Mouse (Mus musculus) embryonic stem cell, embryonic (primary cell): ENCODE measurements around the gene Med13l.

Source experiments
- CTCF ChIA-PET, 4 experiments: fragments of 300-600 bp in 2 of 4; fragments of 350-600 bp in 2 of 4; sonication (Branson Sonifier 250); formaldehyde crosslinking; loops; one replicate each; lab custom pipeline; 2022; ENCODE audit warnings: inconsistent platforms in 2 of 4; lab: Charles Lee
- POLR2A ChIA-PET, 4 experiments: fragments of 300-600 bp in 2 of 4; fragments of 350-600 bp in 2 of 4; sonication (Branson Sonifier 250); formaldehyde crosslinking; loops; one replicate each; lab custom pipeline; 2022; ENCODE audit warnings: antibody characterized with exemption in 4 of 4, inconsistent platforms in 1 of 4; lab: Charles Lee

The Med13l gene

DNA sequence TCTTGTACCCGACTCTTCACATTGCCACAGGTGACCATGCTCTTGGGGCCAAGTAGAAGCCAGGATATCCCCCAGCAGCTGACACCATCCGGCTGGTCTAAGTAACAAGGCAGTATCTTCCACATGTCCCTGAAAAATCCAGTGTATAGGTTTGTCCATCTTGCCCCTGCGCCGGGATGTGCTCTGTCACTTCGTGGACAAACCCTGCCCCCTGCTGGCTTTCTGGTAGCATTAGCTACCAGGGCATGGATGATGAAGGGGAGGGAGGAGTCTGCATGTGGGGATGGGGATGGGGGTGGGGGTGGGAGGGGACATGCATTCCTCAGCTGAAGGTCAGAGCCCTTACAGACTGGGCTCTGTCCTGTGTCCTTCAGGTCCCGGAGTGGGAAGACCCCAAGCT, 253.6 kb downstream of the Med13l start:
- ChIA-PET CTCF (interaction anchor here (0.5 to 4.5 kb wide), 39 partner anchors 9 to 1399 kb away, joined by 3 to 42 read pairs (median 4); no protein-coding TSS in a partner anchor), POLR2A (interaction anchor here in 3 of 4 experiments (0.5 to 2.7 kb wide), 20 partner anchors 9 to 1100 kb away, joined by 3 to 8 read pairs (median 4); partner anchors contain the start of gene Tbx3 (in 1 of the 3))
